Mouse (Mus musculus) testis, adult 2 months (tissue): Measurements from ENCODE around the gene Nol12.

Source experiments
- CTCF ChIP-seq: fragments of 200-500 bp; IDR thresholded peaks from 2 replicates; pipeline ENCODE4 v1.5.1; 2012; ENCODE audit warnings: low read depth, mild to moderate bottlenecking, inconsistent platforms, low read length, moderate library complexity; ENCODE audit not compliant: control insufficient read depth, insufficient read depth, insufficient replicate concordance
- POLR2A ChIP-seq: fragments of 200-500 bp; IDR thresholded peaks from 2 replicates; pipeline ENCODE4 v1.6.1; 2012; ENCODE audit warnings: low read depth, mild to moderate bottlenecking, inconsistent platforms, low read length, moderate library complexity; ENCODE audit not compliant: control insufficient read depth

DNA sequence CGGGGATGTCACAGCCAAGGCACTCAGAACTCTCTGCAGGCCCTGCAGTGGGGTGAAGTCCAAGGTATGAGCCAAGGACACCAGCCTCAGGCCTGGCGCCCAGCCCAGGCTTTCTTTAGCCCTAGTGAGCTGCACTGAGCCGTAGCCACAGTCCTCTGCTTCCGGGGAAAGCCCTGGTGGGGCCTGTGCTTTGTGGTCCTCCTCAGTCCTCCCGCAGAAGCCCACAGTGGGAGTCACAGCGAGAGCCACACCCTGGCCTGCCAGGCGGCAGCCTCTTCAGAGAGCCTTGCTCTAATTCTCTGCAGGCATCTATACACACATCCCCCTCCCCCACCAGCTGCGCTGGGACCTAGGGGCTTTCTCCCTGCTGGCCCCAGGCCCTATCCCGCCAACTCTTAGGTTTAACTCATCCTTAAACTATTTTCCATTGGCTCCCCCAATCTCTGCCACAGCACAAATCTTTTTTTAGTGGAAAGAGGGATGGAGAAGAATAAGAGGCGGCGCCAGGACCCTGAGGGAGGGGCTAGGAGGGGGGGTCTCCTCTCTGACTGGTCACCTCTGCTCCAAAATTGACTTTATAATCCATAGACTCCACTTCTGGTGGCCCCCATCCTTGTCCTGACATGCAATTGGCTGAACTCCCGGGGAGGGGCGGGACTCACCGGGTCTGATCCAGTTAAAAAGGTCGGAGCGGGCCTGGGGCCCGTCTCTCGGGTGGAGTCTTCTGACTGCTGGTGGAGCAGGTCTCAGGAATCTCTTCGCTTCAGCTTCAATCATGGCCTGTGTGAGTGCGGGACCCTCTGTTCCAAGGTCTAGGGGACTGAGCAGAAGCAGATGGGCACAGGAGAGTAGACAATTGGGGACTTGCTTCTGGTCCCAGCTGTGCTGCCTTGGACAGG, 8.5 kb upstream of the Nol12 start, which contains the start of gene Lgals1:
- TF ChIP-seq CTCF (no peak), POLR2A (peak; percentile 67)
